Mouse (Mus musculus) megakaryocyte, embryonic 14.5 days (primary cell): ENCODE results near the gene Cdh26.

Source experiments
- FLI1 ChIP-seq: IDR thresholded peaks from 2 replicates; pipeline ENCODE4 v1.6.1; 2012; ENCODE audit warnings: low read length, inconsistent platforms, mixed read lengths
- GATA1 ChIP-seq: IDR thresholded peaks from 3 replicates; pipeline ENCODE4 v1.6.1; 2012; ENCODE audit warnings: mixed read lengths, low read length, inconsistent platforms, borderline replicate concordance

DNA sequence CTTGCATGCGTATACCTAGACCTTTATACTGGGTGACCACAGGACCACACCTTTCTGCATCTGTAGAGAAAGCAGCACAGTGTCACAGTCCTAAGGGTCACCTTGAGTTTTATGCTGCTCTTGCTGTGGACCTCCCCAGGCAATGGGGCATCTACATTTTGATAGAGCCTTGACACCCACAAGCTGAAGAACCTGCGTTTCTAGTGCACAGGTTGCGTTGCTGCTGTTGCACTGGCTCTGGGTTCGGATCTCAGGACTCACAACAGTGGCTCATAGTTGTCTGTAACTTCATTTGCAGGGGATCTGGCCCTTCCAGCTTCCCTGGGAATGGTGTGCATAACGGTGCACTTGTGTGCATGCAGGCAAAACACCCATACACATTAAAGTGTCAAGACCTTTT lies 3.1 kb upstream of the Cdh26 start:
- TF ChIP-seq GATA1 (no peak), FLI1 (no peak)
